Mouse (Mus musculus) kidney, postnatal 0 days (tissue): ENCODE results near the gene Slit3. TPM values are rescaled to one million over a fixed set of nuclear protein-coding genes. Genes with fewer than 3 reads are reported as not detected.

Experiments
- ATAC-seq: fragments of 200-750 bp; cut with Nextera tagmentation; replicated peaks from 2 replicates; pipeline ENCODE4 v1.8.0; 2017; ENCODE audit warnings: low read depth, moderate number of reproducible peaks, moderate TSS enrichment, moderate library complexity; ENCODE audit not compliant: low FRiP score
- DNase-seq: peaks from one replicate; pipeline ENCODE4 v3.0.0-alpha.2; 2016; ENCODE audit warnings: low spot score
- H3K27ac ChIP-seq: fragments of 300-500 bp; sonication (generic); 2 replicates; pipeline ENCODE4 v1.5.1; 2014; ENCODE audit warnings: mild to moderate bottlenecking
- H3K27me3 ChIP-seq: fragments of 300-500 bp; sonication (generic); 2 replicates; pipeline ENCODE4 v1.6.1; 2014; ENCODE audit warnings: low read length, mixed read lengths; ENCODE audit not compliant: insufficient read depth
- H3K36me3 ChIP-seq: fragments of 300-500 bp; sonication (generic); 2 replicates; pipeline ENCODE4 v1.6.1; 2014; ENCODE audit warnings: low read length, mixed read lengths; ENCODE audit not compliant: insufficient read depth
- H3K4me1 ChIP-seq: fragments of 300-500 bp; sonication (generic); replicated peaks from 2 replicates; pipeline ENCODE4 v1.6.1; 2014; ENCODE audit warnings: antibody characterized with exemption, low read length, mixed read lengths; ENCODE audit not compliant: insufficient read depth
- H3K4me2 ChIP-seq: fragments of 300-500 bp; sonication (generic); 2 replicates; pipeline ENCODE4 v1.6.1; 2014; ENCODE audit warnings: mild to moderate bottlenecking, low read length, moderate library complexity, mixed read lengths
- H3K4me3 ChIP-seq: fragments of 300-500 bp; sonication (generic); replicated peaks from 2 replicates; pipeline ENCODE4 v1.5.1; 2014; ENCODE audit warnings: low read depth, low read length
- H3K9ac ChIP-seq: fragments of 300-500 bp; sonication (generic); 2 replicates; pipeline ENCODE4 v1.6.1; 2014; ENCODE audit warnings: low read depth, low read length
- H3K9me3 ChIP-seq: fragments of 300-500 bp; sonication (generic); replicated peaks from 2 replicates; pipeline ENCODE4 v1.6.1; 2016; ENCODE audit warnings: low read length, inconsistent platforms, mixed read lengths
- CTCF ChIP-seq: IDR thresholded peaks from 2 replicates; pipeline ENCODE4 v1.5.1; 2016; ENCODE audit warnings: antibody characterized with exemption, low read depth, mild to moderate bottlenecking, moderate library complexity
- WGBS: fragments of 180-500 bp; shearing (Covaris S2); extraction: QIAGEN DNeasy Blood & Tissue Kit; methylation state at CpG from one replicate; pipeline ENCODE4 v1.1.7; 2014; 5-methylcytosine and 5-hydroxymethylcytosine counted together
- polyA plus RNA-seq: library from polyadenylated mRNA; unstranded; fragments of >200 nt; fragmentation: Nextera tagmentation; extraction: Ambion mirVana; gene quantifications from 2 replicates; pipeline ENCODE4 v1.2.1, GENCODE M21; 2015

The Slit3 gene
- polyA plus RNA-seq, 1 experiment from 2014 or later: 6.6 TPM

DNA sequence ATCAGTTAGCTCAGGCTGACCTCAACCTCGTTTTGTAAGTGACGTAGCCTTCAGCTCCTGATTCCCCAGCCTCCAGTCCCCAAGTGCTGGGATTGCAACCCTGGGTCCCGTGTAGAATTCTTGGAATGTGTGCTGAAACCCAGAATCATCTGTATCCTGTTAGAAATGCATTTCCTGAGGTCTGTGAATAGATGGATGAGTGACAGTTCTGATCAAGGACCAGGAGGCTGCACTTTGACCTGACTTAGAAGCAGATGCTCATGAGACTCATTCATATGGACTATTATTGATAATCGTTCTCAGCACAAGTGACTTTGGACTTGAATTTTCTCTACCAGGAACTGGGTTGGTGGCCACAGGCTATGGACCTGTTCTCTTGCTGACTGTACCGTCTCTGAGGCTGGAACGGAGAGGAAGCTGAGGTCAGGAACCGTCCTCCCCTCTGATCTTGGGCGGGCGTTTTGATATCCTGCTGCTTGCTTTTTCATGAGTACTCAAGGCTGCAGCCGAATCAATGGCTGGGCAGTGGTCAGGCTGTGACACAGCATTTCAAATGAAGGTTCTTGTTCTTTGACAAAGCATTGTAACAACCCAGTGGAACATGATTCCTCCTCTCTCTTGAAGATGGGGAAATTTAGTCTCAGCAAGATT, 401.9 kb downstream of the Slit3 start:
- 44% methylated on average over 10 of the region's 10 CpGs for WGBS
- Histone ChIP-seq H3K9ac (no peak overlapping the region), H3K4me1 (no peaks in the 10 kb centered on the region), H3K27ac (no peak overlapping the region), H3K9me3 (no peaks in the 10 kb centered on the region), H3K4me2 (no peak overlapping the region), H3K27me3 (no peaks in the 10 kb centered on the region), H3K36me3 (no peaks in the 10 kb centered on the region), H3K4me3 (no peak overlapping the region)
- no peak for TF ChIP-seq CTCF
- no peak for DNase-seq
- no peak for ATAC-seq

DNA sequence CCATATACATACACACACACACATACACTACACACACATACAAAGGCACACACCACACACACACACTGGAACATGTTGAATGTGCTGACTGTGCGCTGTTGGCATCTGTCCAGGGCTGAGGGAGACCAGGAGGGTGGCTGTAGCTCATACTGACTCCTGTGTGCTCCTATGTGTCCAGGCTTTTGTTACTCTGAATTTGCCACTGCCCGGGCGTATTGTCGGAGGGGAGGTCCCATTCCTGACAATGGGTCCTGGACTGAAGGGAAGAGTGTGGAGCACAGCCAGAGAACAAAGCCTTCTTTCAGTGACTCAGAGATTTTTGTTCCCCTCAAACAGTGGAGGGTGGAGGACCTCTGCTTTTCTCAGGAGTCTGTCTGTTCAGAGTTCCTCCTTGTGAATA, 402.7 kb downstream of the Slit3 start:
- Histone ChIP-seq H3K27me3 (no peaks in the 10 kb centered on the region), H3K4me1 (no peaks in the 10 kb centered on the region), H3K4me2 (no peak overlapping the region), H3K27ac (no peak overlapping the region), H3K4me3 (no peak overlapping the region), H3K36me3 (no peaks in the 10 kb centered on the region), H3K9ac (no peak overlapping the region), H3K9me3 (no peaks in the 10 kb centered on the region)
- ATAC-seq (no peak), DNase-seq (no peak)
- TF ChIP-seq CTCF: no peak
- WGBS: 88% methylated on average over 4 of the region's 4 CpGs

DNA sequence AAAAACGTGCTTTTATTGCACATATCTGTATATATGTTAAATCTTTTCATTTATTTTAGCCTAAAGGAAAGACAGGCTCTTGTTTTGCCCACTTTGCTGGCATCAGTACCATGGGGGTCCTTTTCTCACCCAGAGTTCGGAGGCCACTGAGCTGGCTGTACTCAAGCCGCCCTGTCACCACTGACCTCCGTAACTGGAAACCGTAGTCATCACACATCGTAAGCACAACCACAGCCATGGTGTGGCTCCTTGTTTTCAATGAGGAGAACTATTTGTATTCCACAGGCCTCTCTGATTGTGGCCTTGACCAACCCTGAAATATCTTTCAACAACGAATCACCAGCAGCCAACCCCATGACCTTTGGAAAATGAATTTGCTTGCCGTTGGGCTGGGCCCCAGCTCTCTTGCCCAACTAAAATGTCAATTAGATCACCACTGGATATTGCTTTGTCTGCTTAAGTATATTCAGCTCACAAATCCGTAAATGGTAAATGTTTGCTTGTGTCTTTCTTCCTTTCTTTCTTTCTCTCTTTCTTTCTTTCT, 405.3 kb downstream of the Slit3 start:
- Histone ChIP-seq H3K27me3 (no peaks in the 10 kb centered on the region), H3K4me1 (no peaks in the 10 kb centered on the region), H3K36me3 (no peaks in the 10 kb centered on the region), H3K4me3 (no peak overlapping the region), H3K4me2 (no peak overlapping the region), H3K27ac (no peak overlapping the region), H3K9me3 (no peaks in the 10 kb centered on the region), H3K9ac (no peak overlapping the region)
- 49% methylated on average over 9 of the region's 9 CpGs for WGBS
- no peak for TF ChIP-seq CTCF
- DNase-seq (no peak), ATAC-seq (no peak)

DNA sequence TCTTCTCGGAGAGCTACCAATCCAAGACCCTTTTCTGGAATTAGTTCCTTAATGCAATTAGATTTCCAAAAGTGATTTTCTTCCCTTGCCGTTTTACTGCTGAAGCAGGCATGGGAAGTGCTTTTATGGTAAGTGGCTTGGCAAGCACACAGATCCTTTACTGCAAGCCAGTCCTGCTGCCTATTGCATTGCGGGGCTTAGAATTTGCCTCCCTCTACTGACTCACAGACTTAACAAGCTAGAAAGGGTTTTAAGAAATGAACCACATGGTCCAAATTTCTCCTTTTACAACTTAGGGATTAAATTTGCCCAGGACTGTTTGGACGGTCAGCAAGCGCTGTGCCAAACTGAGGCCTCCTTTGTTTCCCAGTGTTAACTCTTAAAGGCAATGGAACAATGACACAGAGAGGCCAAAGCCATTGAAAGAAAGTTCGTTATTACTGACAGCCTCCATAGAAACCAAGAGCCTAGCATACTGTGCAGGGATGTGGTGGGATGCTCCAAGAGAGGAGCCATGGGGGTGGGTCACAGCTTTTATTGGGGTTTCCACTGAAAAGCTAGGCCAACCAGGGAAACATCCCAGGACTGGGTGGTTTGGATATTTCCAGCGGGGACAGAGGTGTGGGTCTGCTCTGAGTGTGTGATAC, 406.9 kb downstream of the Slit3 start:
- Histone ChIP-seq H3K4me2 (no peak overlapping the region), H3K27ac (no peak overlapping the region), H3K9me3 (no peaks in the 10 kb centered on the region), H3K36me3 (no peaks in the 10 kb centered on the region), H3K4me1 (no peaks in the 10 kb centered on the region), H3K4me3 (no peak overlapping the region), H3K27me3 (no peaks in the 10 kb centered on the region), H3K9ac (no peak overlapping the region)
- no peak for DNase-seq
- 65% methylated on average over 7 of the region's 7 CpGs for WGBS
- TF ChIP-seq CTCF: no peak
- ATAC-seq: no peak

DNA sequence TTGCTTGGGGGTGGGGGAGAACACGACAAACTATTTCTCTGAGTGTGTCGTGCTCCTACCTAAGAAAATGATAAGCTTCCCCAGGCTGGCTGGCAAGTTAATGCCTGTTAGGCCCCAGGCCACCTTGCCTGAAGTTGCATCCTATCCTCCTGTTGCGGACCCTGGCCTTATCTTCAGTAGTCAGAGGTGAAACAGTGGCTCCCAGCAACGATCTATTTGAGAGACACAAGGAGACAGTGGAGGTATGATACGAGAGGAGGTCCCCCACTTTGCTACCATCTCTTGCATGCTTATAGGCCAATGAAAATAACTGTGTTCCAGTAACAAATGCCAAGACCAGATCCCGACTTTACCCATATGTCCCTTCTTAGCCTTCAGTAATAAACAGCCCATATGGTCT, 414.0 kb downstream of the Slit3 start:
- Histone ChIP-seq H3K4me1 (no peaks in the 10 kb centered on the region), H3K36me3 (no peaks in the 10 kb centered on the region), H3K9ac (no peak overlapping the region), H3K27me3 (no peaks in the 10 kb centered on the region), H3K9me3 (no peaks in the 10 kb centered on the region), H3K4me2 (no peak overlapping the region), H3K4me3 (no peak overlapping the region), H3K27ac (no peak overlapping the region)
- DNase-seq (no peak), ATAC-seq (no peak)
- TF ChIP-seq CTCF: no peak
- WGBS: 74% methylated on average over 6 of the region's 6 CpGs

DNA sequence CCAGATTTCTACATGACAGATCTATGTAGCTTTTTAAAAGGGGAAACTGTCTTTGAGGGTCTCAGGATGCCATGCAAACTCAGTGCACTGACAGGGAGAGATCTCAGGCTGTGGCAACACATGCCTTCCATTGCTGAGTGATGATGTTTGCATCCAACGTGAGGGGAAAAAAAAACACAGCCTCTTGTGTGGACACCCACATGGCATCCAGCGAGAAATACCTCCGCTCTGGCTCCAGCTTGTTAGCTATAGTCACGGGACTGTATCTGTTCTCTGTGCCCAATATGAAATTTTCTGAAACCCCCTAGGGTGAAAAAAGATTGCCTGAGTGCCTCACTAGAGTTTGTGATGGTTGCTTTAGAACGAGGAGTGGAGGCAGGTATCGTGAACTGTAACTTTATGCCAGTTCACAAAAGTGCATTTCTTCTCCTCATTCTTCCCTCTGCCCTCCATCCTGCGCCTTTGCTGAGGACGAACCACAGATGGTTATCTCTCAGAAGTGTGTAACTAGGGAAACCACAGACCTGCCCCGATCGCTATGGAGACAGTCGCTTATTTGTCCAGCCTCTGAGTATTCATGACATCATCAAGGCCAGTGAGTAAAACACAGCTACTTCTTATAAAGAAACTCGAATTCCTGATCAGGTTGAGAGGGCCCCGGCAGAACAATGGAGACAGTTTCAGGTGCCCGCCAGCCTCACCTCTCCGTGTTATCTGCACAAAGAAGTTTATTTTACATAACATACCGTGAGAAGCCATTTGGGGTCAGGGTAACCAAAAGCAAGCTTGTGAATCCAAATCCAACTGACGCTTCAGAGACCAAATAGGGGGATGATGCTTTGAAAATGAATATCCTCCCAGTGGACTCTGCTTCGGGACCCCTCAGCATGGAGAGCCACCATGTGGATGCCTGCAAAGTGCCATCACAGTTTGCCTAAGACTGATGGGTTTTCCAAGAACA, 416.4 kb downstream of the Slit3 start:
- no peaks in the 10 kb centered on the region for H3K36me3 ChIP-seq
- no peak for TF ChIP-seq CTCF

More for the DNA sequence above, 416.4 kb downstream of the Slit3 start:
- no peak overlapping the region for H3K4me3 ChIP-seq
- H3K4me1 ChIP-seq: no peaks in the 10 kb centered on the region
- WGBS: 64% methylated on average over 18 of the region's 18 CpGs
- ATAC-seq (no peak), DNase-seq (no peak)
- H3K9ac ChIP-seq: no peak overlapping the region
- no peaks in the 10 kb centered on the region for H3K27me3 ChIP-seq
- H3K4me2 ChIP-seq: no peak overlapping the region
- no peak overlapping the region for H3K27ac ChIP-seq
- no peaks in the 10 kb centered on the region for H3K9me3 ChIP-seq
